Mouse (Mus musculus): ENCODE data around the gene Lsamp. TPM values are rescaled to one million over a fixed set of nuclear protein-coding genes. Genes with fewer than 3 reads are reported as not detected.
"Not testable (repeated sequence)": the region's sequence is repeated elsewhere in the genome, so short reads cannot be mapped to it uniquely, and the experiment has no call there.

Lsamp gene
- total RNA-seq, 2 experiments from 2014 or later = 1.1 to 1.8 TPM

- DNase-seq = no peak
Observed at GRCm38 (mm10) chr16:41937596-41937990, 1953.4 kb downstream of the Lsamp start.

GRCm38 (mm10) chr16:41938258-41938657, 1954.1 kb downstream of the Lsamp start:
- DNase-seq = no peak

GRCm38 (mm10) chr16:41941591-41942315, 1957.6 kb downstream of the Lsamp start:
- DNase-seq = no peak

GRCm38 (mm10) chr16:41957811-41958210, 1973.7 kb downstream of the Lsamp start:
- no peak for DNase-seq

GRCm38 (mm10) chr16:41965636-41966035, 1981.5 kb downstream of the Lsamp start:
- DNase-seq = no peak

GRCm38 (mm10) chr16:41969215-41969614, 1985.1 kb downstream of the Lsamp start:
- DNase-seq = peak in 1 of 2 experiments; percentile 7

- no peak for DNase-seq
Observed at GRCm38 (mm10) chr16:41974866-41975719, 1990.9 kb downstream of the Lsamp start.

- DNase-seq = no peak
Observed at GRCm38 (mm10) chr16:41976897-41977296, 1992.7 kb downstream of the Lsamp start.

GRCm38 (mm10) chr16:41996956-41997355, 2012.8 kb downstream of the Lsamp start:
- no peak for DNase-seq

- no peak for DNase-seq
Observed at GRCm38 (mm10) chr16:42002925-42003324, 2018.8 kb downstream of the Lsamp start.

GRCm38 (mm10) chr16:42003506-42003905, 2019.3 kb downstream of the Lsamp start:
- DNase-seq = not testable (repeated sequence)

GRCm38 (mm10) chr16:42004166-42004565, 2020.0 kb downstream of the Lsamp start:
- DNase-seq = no peak

GRCm38 (mm10) chr16:42014937-42015336, 2030.8 kb downstream of the Lsamp start:
- no peak for DNase-seq

- no peak for DNase-seq
Observed at GRCm38 (mm10) chr16:42015443-42015842, 2031.3 kb downstream of the Lsamp start.

- DNase-seq = no peak
Observed at GRCm38 (mm10) chr16:42016791-42017643, 2032.9 kb downstream of the Lsamp start.

GRCm38 (mm10) chr16:42022566-42022965, 2038.4 kb downstream of the Lsamp start:
- DNase-seq = no peak

- no peak for DNase-seq
Observed at GRCm38 (mm10) chr16:42032030-42032429, 2047.9 kb downstream of the Lsamp start.

- DNase-seq = no peak
Observed at GRCm38 (mm10) chr16:42033449-42033848, 2049.3 kb downstream of the Lsamp start.

GRCm38 (mm10) chr16:42048138-42048537, 2064.0 kb downstream of the Lsamp start:
- no peak for DNase-seq

- no peak for DNase-seq
Observed at GRCm38 (mm10) chr16:42059927-42060326, 2075.8 kb downstream of the Lsamp start.

- DNase-seq = no peak
Observed at GRCm38 (mm10) chr16:42074325-42074724, 2090.2 kb downstream of the Lsamp start.

GRCm38 (mm10) chr16:42079573-42079972, 2095.4 kb downstream of the Lsamp start:
- no peak for DNase-seq
